Mouse (Mus musculus): ENCODE results near the gene Rnh1. TPM values are rescaled to one million over a fixed set of nuclear protein-coding genes. Genes with fewer than 3 reads are reported as not detected.

The Rnh1 gene
- polyA plus RNA-seq, 1 experiment from 2014 or later = 55.7 TPM

DNA sequence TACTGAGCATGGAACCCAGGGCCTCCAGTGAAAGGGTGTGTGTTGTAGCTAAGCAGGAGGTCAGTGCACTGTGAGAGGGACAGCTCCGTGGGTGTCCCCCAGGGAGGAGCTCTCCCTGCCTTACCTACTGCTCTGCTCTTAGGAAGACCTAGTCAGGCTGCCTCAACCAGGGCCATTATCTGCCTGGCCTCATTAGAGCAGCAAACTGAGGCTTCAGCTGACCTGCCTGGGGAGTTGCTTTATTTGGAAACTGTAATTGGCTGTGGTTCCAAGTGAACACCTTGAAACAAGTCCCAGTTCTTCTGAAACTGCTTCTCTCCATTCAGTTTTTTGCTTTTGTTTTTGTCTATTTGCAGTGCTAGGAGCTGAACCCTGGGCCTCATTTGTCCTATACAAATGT, 27.3 kb downstream of the Rnh1 start:
- Histone ChIP-seq H3K27ac (ENCODE audit: low read depth) (peak overlapping the region; percentile 61), H3K4me1 (ENCODE audit: insufficient read depth) (peaks cover 13% of the 10 kb centered on the region), H3K4me2 (ENCODE audit: low read depth, low read length) (no peak overlapping the region), H3K36me3 (replicated peaks; ENCODE audit: insufficient read depth, low read length) (peaks cover 75% of the 10 kb centered on the region), H3K9ac (replicated peaks) (no peak overlapping the region), H3K27me3 (ENCODE audit: insufficient read depth, low read length) (no peaks in the 10 kb centered on the region), H3K4me3 (ENCODE audit: low read depth, low read length) (no peak overlapping the region), H3K9me3 (ENCODE audit: low read length) (no peaks in the 10 kb centered on the region)
- TF ChIP-seq CTCF (IDR thresholded peaks at IDR 0.05; ENCODE audit: low read depth) (no peak), EP300 (IDR thresholded peaks at IDR 0.05; ENCODE audit: low read depth) (no peak)
- ATAC-seq = no peak
- WGBS (ENCODE audit: insufficient replicate concordance) = 56% methylated on average over 1 of the region's 1 CpGs
- no peak for DNase-seq

DNA sequence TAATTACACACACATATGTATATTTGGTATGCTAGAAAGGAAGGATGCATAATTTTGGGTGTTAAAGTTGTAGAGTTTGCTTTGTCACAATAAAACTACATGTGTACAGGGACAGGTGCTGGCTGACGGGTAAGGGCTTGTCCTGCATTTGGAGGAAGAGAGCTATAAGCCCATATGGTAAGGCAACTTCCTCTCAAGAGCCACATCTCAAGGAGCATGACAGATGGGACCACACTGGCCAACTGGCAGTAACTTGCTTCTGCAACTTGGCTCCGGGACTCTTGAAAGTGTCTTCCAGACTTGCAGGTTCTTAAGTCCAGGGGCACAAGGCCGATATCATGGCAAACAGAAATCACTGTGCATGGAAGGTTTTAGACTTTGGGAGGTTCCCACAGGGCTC, 28.0 kb downstream of the Rnh1 start:
- H3K4me1 ChIP-seq (ENCODE audit: insufficient read depth) = peaks cover 13% of the 10 kb centered on the region
- H3K27me3 ChIP-seq (ENCODE audit: insufficient read depth, low read length) = no peaks in the 10 kb centered on the region
- no peak overlapping the region for H3K4me2 ChIP-seq (ENCODE audit: low read depth, low read length)
- ATAC-seq (no peak), DNase-seq (no peak)
- H3K36me3 ChIP-seq (replicated peaks; ENCODE audit: insufficient read depth, low read length) = peaks cover 75% of the 10 kb centered on the region
- WGBS (ENCODE audit: insufficient replicate concordance) = 71% methylated on average over 3 of the region's 3 CpGs
- TF ChIP-seq EP300 (IDR thresholded peaks at IDR 0.05; ENCODE audit: low read depth) = no peak
- no peak for TF ChIP-seq CTCF (IDR thresholded peaks at IDR 0.05; ENCODE audit: low read depth)
- H3K27ac ChIP-seq (ENCODE audit: low read depth) = peak overlapping the region; percentile 61; the same call in 1 of the 2 replicates
- no peak overlapping the region for H3K9ac ChIP-seq (replicated peaks)
- no peak overlapping the region for H3K4me3 ChIP-seq (ENCODE audit: low read depth, low read length)
- no peaks in the 10 kb centered on the region for H3K9me3 ChIP-seq (ENCODE audit: low read length)

GRCm38 (mm10) chr7:141143861-141144260, 28.8 kb downstream of the Rnh1 start:
- no peak for TF ChIP-seq EP300 (IDR thresholded peaks at IDR 0.05; ENCODE audit: low read depth)
- no peak for TF ChIP-seq CTCF (IDR thresholded peaks at IDR 0.05; ENCODE audit: low read depth)

GRCm38 (mm10) chr7:141143112-141143511, 29.5 kb downstream of the Rnh1 start:
- ATAC-seq (peak; percentile 24; the same call in 1 of the 2 replicates), DNase-seq (peak; percentile 83)
- Histone ChIP-seq H3K27me3 (ENCODE audit: insufficient read depth, low read length) (no peaks in the 10 kb centered on the region), H3K36me3 (replicated peaks; ENCODE audit: insufficient read depth, low read length) (peaks cover 84% of the 10 kb centered on the region), H3K4me2 (ENCODE audit: low read depth, low read length) (no peak overlapping the region), H3K9ac (replicated peaks) (no peak overlapping the region), H3K4me3 (ENCODE audit: low read depth, low read length) (no peak overlapping the region), H3K4me1 (ENCODE audit: insufficient read depth) (peaks cover 13% of the 10 kb centered on the region), H3K27ac (ENCODE audit: low read depth) (no peak overlapping the region), H3K9me3 (ENCODE audit: low read length) (no peaks in the 10 kb centered on the region)
- TF ChIP-seq EP300 (IDR thresholded peaks at IDR 0.05; ENCODE audit: low read depth) (no peak), CTCF (IDR thresholded peaks at IDR 0.05; ENCODE audit: low read depth) (peak; percentile 87)
- WGBS (ENCODE audit: insufficient replicate concordance) = 52% methylated on average over 5 of the region's 5 CpGs

More at GRCm38 (mm10) chr7:141143861-141144260, 28.8 kb downstream of the Rnh1 start:
- Histone ChIP-seq H3K36me3 (replicated peaks; ENCODE audit: insufficient read depth, low read length) (peaks cover 79% of the 10 kb centered on the region), H3K4me2 (ENCODE audit: low read depth, low read length) (no peak overlapping the region), H3K27me3 (ENCODE audit: insufficient read depth, low read length) (no peaks in the 10 kb centered on the region), H3K27ac (ENCODE audit: low read depth) (0 out of 2 replicates have a peak overlapping the region, but pooled peaks have one; percentile 3), H3K9me3 (ENCODE audit: low read length) (no peaks in the 10 kb centered on the region), H3K4me1 (ENCODE audit: insufficient read depth) (peaks cover 13% of the 10 kb centered on the region), H3K9ac (replicated peaks) (no peak overlapping the region), H3K4me3 (ENCODE audit: low read depth, low read length) (no peak overlapping the region)
- 71% methylated on average over 2 of the region's 2 CpGs for WGBS (ENCODE audit: insufficient replicate concordance)
- DNase-seq (no peak), ATAC-seq (no peak)

DNA sequence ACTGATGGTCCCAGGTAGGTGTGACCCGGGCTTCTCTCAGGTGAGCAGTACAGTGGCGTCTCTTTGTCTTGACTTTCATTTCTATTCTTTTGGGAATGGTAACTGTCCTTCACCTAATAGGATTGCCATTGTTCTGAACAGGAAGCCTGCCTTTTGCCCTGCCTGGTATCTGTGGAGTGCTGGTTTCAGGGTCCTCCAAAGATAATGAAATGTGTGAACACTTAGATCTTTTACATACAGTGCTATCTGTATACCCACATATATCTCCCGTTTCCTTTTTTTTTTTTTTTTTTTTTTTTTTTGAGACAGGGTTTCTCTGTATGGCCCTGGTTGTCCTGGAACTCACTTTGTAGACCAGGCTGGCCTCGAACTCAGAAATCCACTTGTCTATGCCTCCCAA, 31.3 kb downstream of the Rnh1 start:
- no peak for ATAC-seq
- no peak for TF ChIP-seq CTCF (IDR thresholded peaks at IDR 0.05; ENCODE audit: low read depth)
- TF ChIP-seq EP300 (IDR thresholded peaks at IDR 0.05; ENCODE audit: low read depth) = peak; percentile 48
- Histone ChIP-seq H3K9me3 (ENCODE audit: low read length) (no peaks in the 10 kb centered on the region), H3K4me1 (ENCODE audit: insufficient read depth) (peaks cover 7% of the 10 kb centered on the region), H3K27ac (ENCODE audit: low read depth) (no peak overlapping the region), H3K36me3 (replicated peaks; ENCODE audit: insufficient read depth, low read length) (peaks cover 83% of the 10 kb centered on the region), H3K4me3 (ENCODE audit: low read depth, low read length) (no peak overlapping the region), H3K27me3 (ENCODE audit: insufficient read depth, low read length) (no peaks in the 10 kb centered on the region), H3K4me2 (ENCODE audit: low read depth, low read length) (peak overlapping the region; percentile 23; the same call in 1 of the 2 replicates), H3K9ac (replicated peaks) (no peak overlapping the region)
- WGBS (ENCODE audit: insufficient replicate concordance) = 60% methylated on average over 4 of the region's 4 CpGs
- DNase-seq = no peak

GRCm38 (mm10) chr7:141131904-141132755, 40.5 kb downstream of the Rnh1 start:
- peak overlapping the region; percentile 87 for H3K27ac ChIP-seq (ENCODE audit: low read depth)
- peak; percentile 100 for TF ChIP-seq EP300 (IDR thresholded peaks at IDR 0.05; ENCODE audit: low read depth)
- TF ChIP-seq CTCF (IDR thresholded peaks at IDR 0.05; ENCODE audit: low read depth) = no peak
- ATAC-seq (peak; percentile 81), DNase-seq (peak; percentile 45)
- no peaks in the 10 kb centered on the region for H3K27me3 ChIP-seq (ENCODE audit: insufficient read depth, low read length)
- peak overlapping the region; percentile 85 for H3K9ac ChIP-seq (replicated peaks)
- H3K9me3 ChIP-seq (ENCODE audit: low read length) = no peaks in the 10 kb centered on the region
- H3K4me3 ChIP-seq (ENCODE audit: low read depth, low read length) = peak overlapping the region; percentile 86
- 47% methylated on average over 12 of the region's 12 CpGs for WGBS (ENCODE audit: insufficient replicate concordance)
- H3K4me1 ChIP-seq (ENCODE audit: insufficient read depth) = peaks cover 38% of the 10 kb centered on the region
- H3K36me3 ChIP-seq (replicated peaks; ENCODE audit: insufficient read depth, low read length) = peaks cover 34% of the 10 kb centered on the region
- H3K4me2 ChIP-seq (ENCODE audit: low read depth, low read length) = peak overlapping the region; percentile 79
